In genomic region chr11:22736521-22737225, GRCm38 (mm10) we compare ENCODE assay signal across 25 mouse cellular contexts.
DNase-seq lines count a peak whose midpoint lies in the region; ATAC-seq and TF ChIP-seq lines count a peak whose summit lies in the region.
"Had no signal": no experiment of that assay in that cellular context is flagged by ENCODE, and none has a peak within 500 bp of the region (broad histone marks: within the 10 kb centered on the region; RNA-seq: fewer than 3 reads in every experiment).

No protein-coding gene starts in this region.

- no peak for ATAC-seq in liver, postnatal 0 days
- ATAC-seq: CD4-positive, CD25-positive, alpha-beta regulatory T cell, adult 4 months; forebrain, embryonic 15.5 days; intestine, postnatal 0 days had no signal

- no peak overlapping the region for H3K4me2 ChIP-seq in liver, postnatal 0 days (ENCODE audit: low read depth, low read length)
- H3K4me2 ChIP-seq: embryonic facial prominence, embryonic 12.5 days; embryonic facial prominence, embryonic 15.5 days; forebrain, embryonic 12.5 days; forebrain, embryonic 15.5 days; heart, embryonic 13.5 days; hindbrain, embryonic 14.5 days had no signal

- H3K9ac ChIP-seq in liver, adult 2 months (ENCODE audit: low read depth, low read length) = no peak overlapping the region
- H3K9ac ChIP-seq in liver, postnatal 0 days (replicated peaks) = no peak overlapping the region
- H3K9ac ChIP-seq: embryonic facial prominence, embryonic 12.5 days; embryonic facial prominence, embryonic 15.5 days; forebrain, embryonic 12.5 days; forebrain, embryonic 15.5 days; heart, embryonic 13.5 days; hindbrain, embryonic 14.5 days had no signal

- no peaks in the 10 kb centered on the region for H3K79me2 ChIP-seq in liver, adult 2 months (ENCODE audit: control insufficient read depth, insufficient read depth, low read length)

- TF ChIP-seq CTCF in liver, adult 2 months (IDR thresholded peaks at IDR 0.05; ENCODE audit: low read depth, low read length) = no peak
- no peak for TF ChIP-seq CTCF in liver, postnatal 0 days (IDR thresholded peaks at IDR 0.05; ENCODE audit: low read depth)

- no peaks in the 10 kb centered on the region for H3K4me1 ChIP-seq in liver, adult 2 months (ENCODE audit: control insufficient read depth, insufficient read depth, low read length)
- H3K4me1 ChIP-seq in liver, postnatal 0 days (ENCODE audit: insufficient read depth) = peaks cover 5% of the 10 kb centered on the region; the same call in 1 of the 2 replicates
- H3K4me1 ChIP-seq: embryonic facial prominence, embryonic 12.5 days; embryonic facial prominence, embryonic 15.5 days; forebrain, embryonic 15.5 days; heart, embryonic 10.5 days had no signal

- no peak overlapping the region for H3K4me3 ChIP-seq in liver, adult 2 months (ENCODE audit: insufficient read depth, low read depth, low read length)
- H3K4me3 ChIP-seq in liver, postnatal 0 days (ENCODE audit: low read depth, low read length) = no peak overlapping the region
- H3K4me3 ChIP-seq: embryonic facial prominence, embryonic 12.5 days; embryonic facial prominence, embryonic 15.5 days; forebrain, embryonic 12.5 days; forebrain, embryonic 15.5 days; heart, adult 2 months; heart, embryonic 10.5 days; heart, embryonic 13.5 days had no signal

- DNase-seq in adrenal gland, adult 2 months = peak; percentile 65
- no peak for DNase-seq in adrenal gland, adult 18-20 months (ENCODE audit: low spot score in 2 of 2)
- DNase-seq in liver, adult 2 months (ENCODE audit: extremely low read depth, low read depth, low spot score) = peak; percentile 7
- DNase-seq in liver, postnatal 0 days = no peak
- peak; percentile 70 for DNase-seq in gonadal fat pad, adult 2 months (ENCODE audit: low read depth)
- no peak for DNase-seq in ovary, postnatal 10 days (ENCODE audit: low spot score)
- DNase-seq: B cell, adult 2 months; cerebellum, adult 11 months; cerebellum, adult 2 months; cerebellum, adult 9-11 months; cerebellum, postnatal 25 days; gastrocnemius, postnatal 25 days; heart, adult 2 months; heart, postnatal 14 days; heart, postnatal 4 days; kidney, adult 2 months had no signal

- H3K27me3 ChIP-seq in liver, adult 2 months (ENCODE audit: control insufficient read depth, insufficient read depth, low read length) = no peaks in the 10 kb centered on the region
- no peaks in the 10 kb centered on the region for H3K27me3 ChIP-seq in liver, postnatal 0 days (ENCODE audit: insufficient read depth, low read length)
- H3K27me3 ChIP-seq: embryonic facial prominence, embryonic 12.5 days; embryonic facial prominence, embryonic 15.5 days; forebrain, embryonic 12.5 days; forebrain, embryonic 15.5 days; heart, embryonic 13.5 days had no signal

- H3K27ac ChIP-seq in liver, adult 2 months (replicated peaks; ENCODE audit: insufficient read depth, low read depth, low read length) = no peak overlapping the region
- no peak overlapping the region for H3K27ac ChIP-seq in liver, postnatal 0 days (ENCODE audit: low read depth)
- H3K27ac ChIP-seq: embryonic facial prominence, embryonic 12.5 days; embryonic facial prominence, embryonic 15.5 days; forebrain, embryonic 12.5 days; forebrain, embryonic 15.5 days; heart, adult 2 months; heart, embryonic 10.5 days; heart, embryonic 13.5 days; hindbrain, embryonic 14.5 days had no signal

- WGBS in liver, adult 2 months = 84% methylated on average over 7 of the region's 7 CpGs
- 76% methylated on average over 7 of the region's 7 CpGs for WGBS in liver, postnatal 0 days (ENCODE audit: insufficient replicate concordance)

- no peaks in the 10 kb centered on the region for H3K36me3 ChIP-seq in liver, adult 2 months (ENCODE audit: control insufficient read depth, insufficient read depth, low read length)
- no peaks in the 10 kb centered on the region for H3K36me3 ChIP-seq in liver, postnatal 0 days (replicated peaks; ENCODE audit: insufficient read depth, low read length)
- H3K36me3 ChIP-seq: embryonic facial prominence, embryonic 12.5 days; embryonic facial prominence, embryonic 15.5 days; forebrain, embryonic 12.5 days; forebrain, embryonic 15.5 days; heart, embryonic 10.5 days; heart, embryonic 13.5 days had no signal

- H3K9me3 ChIP-seq in liver, postnatal 0 days (ENCODE audit: low read length) = no peaks in the 10 kb centered on the region
- H3K9me3 ChIP-seq: embryonic facial prominence, embryonic 12.5 days; embryonic facial prominence, embryonic 15.5 days; forebrain, embryonic 12.5 days; forebrain, embryonic 15.5 days; heart, embryonic 10.5 days had no signal

- no peak for TF ChIP-seq POLR2A in liver, adult 2 months (IDR thresholded peaks at IDR 0.05; ENCODE audit: extremely low read depth, insufficient read depth, low read length)

- TF ChIP-seq EP300 in liver, postnatal 0 days (IDR thresholded peaks at IDR 0.05; ENCODE audit: low read depth) = no peak

Comparison
In these comparisons a context has a peak if more than half of its experiments do, and no peak if none do; other contexts are left out.
1. DNase-seq: peak in adrenal gland, adult 2 months (single experiment), liver, adult 2 months (single experiment) and gonadal fat pad, adult 2 months (single experiment); none in adrenal gland, adult 18-20 months (0 of 2), liver, postnatal 0 days (single experiment) and ovary, postnatal 10 days (single experiment).